Mouse (Mus musculus): ENCODE results near the gene Grwd1. TPM values are rescaled to one million over a fixed set of nuclear protein-coding genes. Genes with fewer than 3 reads are reported as not detected.

The Grwd1 gene
- polyA plus RNA-seq, 1 experiment = 15.2 TPM

GRCm38 (mm10) chr7:45870282-45871058, 39.7 kb upstream of the Grwd1 start:
- no peak for DNase-seq (ENCODE audit: low read depth in 1 of 2, low spot score in 2 of 2)
- 5% methylated on average over 29 of the region's 30 CpGs for WGBS

DNA sequence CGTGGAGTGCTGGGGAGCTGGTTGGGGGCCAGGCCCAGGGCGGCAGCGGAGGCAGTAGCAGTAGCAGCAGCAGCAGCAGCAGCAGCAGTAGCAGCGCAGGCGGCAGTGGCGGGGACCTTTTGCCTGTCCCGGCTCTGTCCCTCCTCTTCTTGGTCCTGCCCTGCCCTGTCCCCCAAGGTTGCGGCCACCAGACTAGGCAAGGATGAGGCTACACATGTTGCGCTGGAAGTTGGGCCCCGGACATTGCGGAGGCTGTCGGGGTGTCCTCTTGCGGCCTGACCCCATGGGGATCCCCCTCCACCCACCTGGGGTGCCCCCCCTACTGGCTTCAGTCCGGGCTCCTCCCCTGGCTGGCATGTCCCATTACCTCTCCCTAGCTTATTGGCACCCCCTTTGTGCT, 39.0 kb upstream of the Grwd1 start:
- WGBS = 4% methylated on average over 12 of the region's 14 CpGs
- DNase-seq (ENCODE audit: low read depth in 1 of 2, low spot score in 2 of 2) = no peak
- Histone ChIP-seq H3K4me1 (ENCODE audit: control insufficient read depth, insufficient read depth, insufficient read length) (peaks cover 18% of the 10 kb centered on the region), H3K27ac (ENCODE audit: insufficient read depth, low read length) (no peak overlapping the region), H3K36me3 (ENCODE audit: control insufficient read depth, insufficient read depth, low read length) (peaks cover 5% of the 10 kb centered on the region; the same call in 1 of the 2 replicates), H3K4me3 (ENCODE audit: extremely low read depth, insufficient read depth, insufficient read length) (no peak overlapping the region), H3K27me3 (ENCODE audit: control insufficient read depth, insufficient read depth, low read length) (peaks cover 16% of the 10 kb centered on the region)
- no peak for TF ChIP-seq CTCF (IDR thresholded peaks at IDR 0.05; ENCODE audit: extremely low read depth, insufficient read depth, insufficient read length, insufficient replicate concordance)
- no peak for TF ChIP-seq POLR2A (IDR thresholded peaks at IDR 0.05; ENCODE audit: low read depth, low read length)

More at GRCm38 (mm10) chr7:45870282-45871058, 39.7 kb upstream of the Grwd1 start:
- Histone ChIP-seq H3K36me3 (ENCODE audit: control insufficient read depth, insufficient read depth, low read length) (peaks cover 9% of the 10 kb centered on the region), H3K4me1 (ENCODE audit: control insufficient read depth, insufficient read depth, insufficient read length) (peaks cover 18% of the 10 kb centered on the region), H3K27ac (ENCODE audit: insufficient read depth, low read length) (no peak overlapping the region), H3K4me3 (ENCODE audit: extremely low read depth, insufficient read depth, insufficient read length) (no peak overlapping the region), H3K27me3 (ENCODE audit: control insufficient read depth, insufficient read depth, low read length) (peaks cover 16% of the 10 kb centered on the region)
- TF ChIP-seq CTCF (IDR thresholded peaks at IDR 0.05; ENCODE audit: extremely low read depth, insufficient read depth, insufficient read length, insufficient replicate concordance) (no peak), POLR2A (IDR thresholded peaks at IDR 0.05; ENCODE audit: low read depth, low read length) (no peak)

DNA sequence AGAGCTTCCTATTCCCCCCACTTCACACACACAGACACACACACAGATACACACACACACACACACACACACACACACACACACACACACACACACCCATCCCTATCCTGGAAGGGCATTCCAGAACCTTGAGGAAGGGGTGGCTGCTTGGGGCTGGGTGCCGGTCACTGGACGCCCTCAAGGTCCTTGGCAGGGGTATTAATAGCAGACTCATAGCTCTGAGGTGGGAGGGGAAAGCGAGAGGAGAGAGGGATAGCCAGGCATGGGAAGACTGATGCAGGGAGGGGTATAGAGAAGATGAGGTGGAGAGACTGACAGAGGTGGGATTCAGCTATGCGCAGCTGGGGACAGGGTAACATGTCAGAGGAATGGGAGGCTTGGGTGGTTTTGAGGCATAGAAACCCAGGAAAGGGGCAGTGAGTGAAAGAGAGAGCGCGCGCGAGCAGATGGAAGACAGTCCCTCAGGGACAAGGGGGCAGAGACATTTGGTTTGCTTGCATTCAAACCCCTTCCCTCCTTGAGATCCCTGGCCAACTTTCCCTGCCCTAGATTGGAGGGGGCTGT, 38.4 kb upstream of the Grwd1 start:
- DNase-seq (ENCODE audit: low read depth in 1 of 2, low spot score in 2 of 2) = no peak
- H3K36me3 ChIP-seq (ENCODE audit: control insufficient read depth, insufficient read depth, low read length) = peaks cover 1% of the 10 kb centered on the region; the same call in 1 of the 2 replicates
- peaks cover 16% of the 10 kb centered on the region for H3K27me3 ChIP-seq (ENCODE audit: control insufficient read depth, insufficient read depth, low read length)
- H3K27ac ChIP-seq (ENCODE audit: insufficient read depth, low read length) = no peak overlapping the region
- peaks cover 18% of the 10 kb centered on the region for H3K4me1 ChIP-seq (ENCODE audit: control insufficient read depth, insufficient read depth, insufficient read length)
- H3K4me3 ChIP-seq (ENCODE audit: extremely low read depth, insufficient read depth, insufficient read length) = no peak overlapping the region
- WGBS = 61% methylated on average over 8 of the region's 8 CpGs
- TF ChIP-seq CTCF (IDR thresholded peaks at IDR 0.05; ENCODE audit: extremely low read depth, insufficient read depth, insufficient read length, insufficient replicate concordance) (no peak), POLR2A (IDR thresholded peaks at IDR 0.05; ENCODE audit: low read depth, low read length) (no peak)

- Histone ChIP-seq H3K4me3 (ENCODE audit: extremely low read depth, insufficient read depth, insufficient read length) (no peak overlapping the region), H3K27ac (ENCODE audit: insufficient read depth, low read length) (no peak overlapping the region), H3K27me3 (ENCODE audit: control insufficient read depth, insufficient read depth, low read length) (peaks cover 16% of the 10 kb centered on the region), H3K36me3 (ENCODE audit: control insufficient read depth, insufficient read depth, low read length) (no peaks in the 10 kb centered on the region), H3K4me1 (ENCODE audit: control insufficient read depth, insufficient read depth, insufficient read length) (peaks cover 14% of the 10 kb centered on the region)
- WGBS = 90% methylated on average over 2 of the region's 2 CpGs
- TF ChIP-seq POLR2A (IDR thresholded peaks at IDR 0.05; ENCODE audit: low read depth, low read length) (no peak), CTCF (IDR thresholded peaks at IDR 0.05; ENCODE audit: extremely low read depth, insufficient read depth, insufficient read length, insufficient replicate concordance) (no peak)
- no peak for DNase-seq (ENCODE audit: low read depth in 1 of 2, low spot score in 2 of 2)
These were observed 37.1 kb upstream of the Grwd1 start for GRCm38 (mm10) chr7:45867871-45868270.

- Histone ChIP-seq H3K27me3 (ENCODE audit: control insufficient read depth, insufficient read depth, low read length) (peaks cover 16% of the 10 kb centered on the region), H3K4me1 (ENCODE audit: control insufficient read depth, insufficient read depth, insufficient read length) (peaks cover 14% of the 10 kb centered on the region), H3K36me3 (ENCODE audit: control insufficient read depth, insufficient read depth, low read length) (no peaks in the 10 kb centered on the region), H3K4me3 (ENCODE audit: extremely low read depth, insufficient read depth, insufficient read length) (peak overlapping the region; percentile 79), H3K27ac (ENCODE audit: insufficient read depth, low read length) (peak overlapping the region; percentile 54; the same call in 1 of the 2 replicates)
- 2% methylated on average over 109 of the region's 117 CpGs for WGBS
- DNase-seq (ENCODE audit: low read depth in 1 of 2, low spot score in 2 of 2) = peak; percentile 75 to 93
- TF ChIP-seq POLR2A (IDR thresholded peaks at IDR 0.05; ENCODE audit: low read depth, low read length) (peak; percentile 29), CTCF (IDR thresholded peaks at IDR 0.05; ENCODE audit: extremely low read depth, insufficient read depth, insufficient read length, insufficient replicate concordance) (no peak)
These were observed 35.5 kb upstream of the Grwd1 start for GRCm38 (mm10) chr7:45865925-45866910.

- Histone ChIP-seq H3K36me3 (ENCODE audit: control insufficient read depth, insufficient read depth, low read length) (no peaks in the 10 kb centered on the region), H3K4me3 (ENCODE audit: extremely low read depth, insufficient read depth, insufficient read length) (no peak overlapping the region), H3K27me3 (ENCODE audit: control insufficient read depth, insufficient read depth, low read length) (peaks cover 5% of the 10 kb centered on the region; the same call in 1 of the 2 replicates), H3K27ac (ENCODE audit: insufficient read depth, low read length) (no peak overlapping the region), H3K4me1 (ENCODE audit: control insufficient read depth, insufficient read depth, insufficient read length) (peaks cover 11% of the 10 kb centered on the region)
- TF ChIP-seq CTCF (IDR thresholded peaks at IDR 0.05; ENCODE audit: extremely low read depth, insufficient read depth, insufficient read length, insufficient replicate concordance) = no peak
- no peak for TF ChIP-seq POLR2A (IDR thresholded peaks at IDR 0.05; ENCODE audit: low read depth, low read length)
- 68% methylated on average over 3 of the region's 3 CpGs for WGBS
- DNase-seq (ENCODE audit: low read depth in 1 of 2, low spot score in 2 of 2) = no peak
These were observed 33.7 kb upstream of the Grwd1 start for GRCm38 (mm10) chr7:45864435-45864834.
